Mouse (Mus musculus) lung, postnatal 25 days (tissue): ENCODE data around the gene Ldlrad3.

ENCODE experiments used
- DNase-seq: peaks from one replicate; pipeline ENCODE4 v3.0.0; 2022; ENCODE audit warnings: low spot score

Ldlrad3 gene

DNA sequence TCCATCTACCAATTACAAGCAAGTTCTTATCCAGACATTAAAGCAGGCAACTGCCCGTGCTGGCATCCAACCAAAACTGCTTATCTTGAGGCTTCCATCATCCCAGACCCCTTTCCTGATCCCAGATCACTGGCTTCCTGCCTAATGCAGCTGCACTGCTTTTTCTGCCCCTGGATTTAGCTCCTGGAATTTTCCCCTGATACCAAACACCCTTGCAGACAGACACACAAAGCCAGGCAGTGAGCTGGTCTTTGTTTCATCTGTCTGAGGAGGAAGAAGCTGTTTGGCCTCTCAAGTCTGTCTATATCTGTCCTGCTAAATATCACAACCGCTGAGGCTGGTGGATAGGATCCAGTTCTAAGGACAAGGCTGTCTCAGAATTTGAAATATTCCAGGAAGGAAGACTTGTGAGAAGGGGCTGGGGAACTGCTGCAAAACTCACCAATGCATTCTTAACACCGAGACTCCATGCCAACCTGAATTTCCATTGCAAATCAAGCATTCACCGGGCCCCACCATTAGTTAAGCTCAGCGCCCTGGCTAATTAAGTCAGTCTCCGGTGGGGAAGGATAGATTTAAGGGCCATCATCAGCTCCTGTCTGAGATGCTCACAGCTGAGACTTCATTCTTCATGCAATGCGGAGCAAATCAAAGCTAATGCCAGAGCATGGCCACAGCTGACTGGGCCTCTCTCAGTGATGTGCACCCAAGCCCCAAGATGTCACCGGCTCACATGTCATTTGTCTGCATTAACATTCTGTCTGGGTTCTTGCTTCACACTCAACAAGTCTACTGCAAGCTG is 183.0 kb downstream of the Ldlrad3 start:
- DNase-seq: no peak

DNA sequence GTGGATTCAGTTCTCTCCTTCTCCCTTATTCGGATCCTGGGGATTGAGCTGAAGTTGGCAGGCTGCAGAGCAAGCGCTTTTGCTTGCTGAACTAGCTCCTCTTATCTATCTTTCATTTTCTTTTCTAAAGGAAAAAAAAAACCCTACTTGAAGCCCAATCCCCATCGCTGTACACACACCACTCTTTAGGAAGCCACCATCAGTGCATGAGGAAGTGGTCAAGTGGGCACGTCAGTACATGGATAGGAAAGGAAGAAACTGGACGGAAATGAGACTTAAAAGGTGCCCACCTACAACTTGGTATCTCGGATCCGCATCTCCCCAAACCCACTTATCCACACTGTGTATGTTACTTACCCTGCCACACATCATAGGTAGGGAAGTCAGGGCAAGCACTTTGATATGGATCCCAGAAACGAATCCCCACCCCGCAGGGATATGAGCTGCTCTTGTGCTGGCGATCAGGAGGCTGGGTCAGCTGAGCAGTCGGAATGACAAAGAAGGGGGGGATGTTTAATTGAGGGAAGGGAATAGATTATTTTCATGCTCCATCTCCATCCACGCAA is 183.7 kb downstream of the Ldlrad3 start:
- no peak for DNase-seq

DNA sequence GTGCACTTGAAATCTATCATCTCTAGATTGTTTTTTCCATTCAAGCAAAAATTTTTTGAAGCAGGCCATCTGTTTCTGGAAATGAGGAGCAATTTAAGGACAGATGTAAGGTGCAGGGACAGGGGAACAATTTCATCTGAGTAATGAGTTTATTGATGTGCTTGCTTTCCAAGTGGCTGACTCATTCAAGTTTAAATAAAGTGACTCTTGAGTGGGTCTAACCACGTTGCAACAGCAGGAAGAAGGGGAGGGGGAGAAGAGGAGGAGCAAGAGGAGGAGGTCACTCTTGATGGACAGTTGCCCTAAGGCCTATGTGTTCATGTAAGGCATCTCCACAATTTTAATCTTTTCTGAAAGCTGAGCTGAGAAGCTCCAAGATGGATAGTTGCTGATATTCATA is 184.5 kb downstream of the Ldlrad3 start:
- DNase-seq: peak; percentile 68

DNA sequence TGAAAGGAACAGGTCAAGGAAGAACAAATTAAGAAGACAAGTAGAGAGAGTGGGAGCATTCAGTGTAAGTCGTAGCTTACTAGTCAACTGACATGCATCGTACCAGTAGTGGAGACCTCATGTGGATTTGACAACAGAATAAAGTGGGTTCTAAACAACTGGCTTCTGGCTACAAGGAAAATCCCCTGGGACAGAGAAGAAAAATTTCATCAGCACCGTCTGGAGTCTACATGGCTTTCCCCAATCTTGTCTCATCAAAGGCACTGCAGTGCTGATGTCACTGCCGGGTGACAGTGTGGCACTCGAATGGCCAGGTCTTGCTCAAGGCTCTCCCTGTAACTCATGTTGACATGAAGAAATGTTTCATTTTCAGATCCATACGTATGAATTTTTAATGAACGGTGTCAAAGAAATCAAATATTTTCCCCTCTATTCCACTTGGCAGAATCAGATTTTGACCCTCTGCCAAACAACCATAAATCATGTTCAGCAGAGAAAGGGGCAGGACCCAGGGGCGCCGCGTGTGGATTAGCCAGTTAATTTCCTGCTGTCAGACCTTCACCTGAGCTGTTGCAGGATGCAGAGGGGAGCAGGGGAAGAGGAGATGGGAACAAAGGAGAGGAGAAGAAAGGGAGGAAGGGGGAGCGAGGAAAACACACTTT is 187.1 kb downstream of the Ldlrad3 start:
- no peak for DNase-seq

DNA sequence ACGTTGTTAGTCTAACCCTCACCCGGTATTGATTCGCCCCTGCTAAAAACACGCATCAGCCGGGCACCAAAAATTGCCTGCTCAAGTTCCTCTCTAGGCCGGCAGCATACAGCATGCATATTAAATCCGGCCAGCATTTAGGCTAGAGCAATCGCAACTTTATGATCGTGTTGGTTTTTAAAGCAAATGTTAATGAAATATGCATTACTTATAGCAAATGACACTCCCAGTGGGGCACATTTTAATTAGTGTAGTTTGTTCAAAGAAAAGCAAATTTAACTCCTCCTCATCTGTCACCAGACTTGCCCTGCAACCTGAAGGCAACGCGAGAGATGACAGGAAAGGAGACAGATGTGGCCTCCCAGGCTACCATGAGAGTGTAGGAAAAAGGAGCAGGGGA is 189.2 kb downstream of the Ldlrad3 start:
- DNase-seq: no peak

DNA sequence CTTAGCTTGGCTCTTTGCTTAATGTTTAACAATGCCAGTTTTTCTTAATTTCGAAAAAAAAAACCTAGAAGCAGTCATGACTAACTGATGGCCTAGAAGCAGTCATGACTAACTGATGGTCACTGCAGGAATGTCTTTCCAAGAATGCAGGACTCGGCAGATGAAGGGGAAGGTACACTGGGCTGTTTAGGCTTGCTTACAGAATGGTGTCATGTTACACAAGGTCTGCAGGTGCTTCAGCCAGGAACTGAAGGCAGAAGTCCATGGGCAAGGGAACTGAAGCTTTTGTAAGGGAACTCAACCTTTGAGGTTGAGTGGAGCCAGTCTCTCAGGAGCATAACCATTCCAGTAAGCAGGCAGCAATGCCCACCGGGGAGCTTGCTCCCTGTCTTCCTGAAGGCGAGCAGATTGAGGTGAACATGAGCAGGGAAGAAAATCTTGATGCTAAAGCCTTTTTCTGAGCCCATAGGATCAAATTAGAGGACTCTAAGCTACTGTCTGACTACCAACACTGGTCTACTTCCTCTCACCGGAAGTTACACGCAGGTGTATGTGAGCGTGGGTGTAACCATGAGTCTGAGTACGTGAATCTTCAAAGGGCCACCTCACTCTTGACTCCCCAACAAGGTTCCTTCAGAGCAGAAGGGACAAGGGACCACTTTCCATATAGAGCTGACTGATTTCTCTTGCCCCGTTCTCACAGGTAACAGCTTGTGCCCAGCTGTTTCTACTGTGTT is 193.4 kb downstream of the Ldlrad3 start:
- no peak for DNase-seq

DNA sequence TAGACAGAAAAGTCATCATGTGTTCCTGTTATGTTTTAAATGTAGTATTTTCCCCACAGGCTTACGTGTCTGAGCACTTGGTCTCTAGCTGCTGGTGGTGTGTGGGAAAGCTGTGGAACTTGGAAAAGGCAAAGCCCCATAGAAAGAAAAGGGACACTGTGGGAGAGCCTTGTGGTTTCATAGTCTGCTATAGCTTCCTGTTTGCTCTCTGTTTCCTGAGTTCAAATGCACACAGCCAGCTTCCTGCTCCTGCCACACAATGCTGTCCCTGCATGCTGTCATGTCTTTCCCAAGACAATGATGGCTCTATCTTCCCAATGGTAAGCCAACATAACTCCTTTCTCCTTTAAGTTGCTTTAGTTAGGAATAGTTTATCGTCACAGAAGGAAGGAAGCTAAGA is 194.5 kb downstream of the Ldlrad3 start:
- DNase-seq: no peak

DNA sequence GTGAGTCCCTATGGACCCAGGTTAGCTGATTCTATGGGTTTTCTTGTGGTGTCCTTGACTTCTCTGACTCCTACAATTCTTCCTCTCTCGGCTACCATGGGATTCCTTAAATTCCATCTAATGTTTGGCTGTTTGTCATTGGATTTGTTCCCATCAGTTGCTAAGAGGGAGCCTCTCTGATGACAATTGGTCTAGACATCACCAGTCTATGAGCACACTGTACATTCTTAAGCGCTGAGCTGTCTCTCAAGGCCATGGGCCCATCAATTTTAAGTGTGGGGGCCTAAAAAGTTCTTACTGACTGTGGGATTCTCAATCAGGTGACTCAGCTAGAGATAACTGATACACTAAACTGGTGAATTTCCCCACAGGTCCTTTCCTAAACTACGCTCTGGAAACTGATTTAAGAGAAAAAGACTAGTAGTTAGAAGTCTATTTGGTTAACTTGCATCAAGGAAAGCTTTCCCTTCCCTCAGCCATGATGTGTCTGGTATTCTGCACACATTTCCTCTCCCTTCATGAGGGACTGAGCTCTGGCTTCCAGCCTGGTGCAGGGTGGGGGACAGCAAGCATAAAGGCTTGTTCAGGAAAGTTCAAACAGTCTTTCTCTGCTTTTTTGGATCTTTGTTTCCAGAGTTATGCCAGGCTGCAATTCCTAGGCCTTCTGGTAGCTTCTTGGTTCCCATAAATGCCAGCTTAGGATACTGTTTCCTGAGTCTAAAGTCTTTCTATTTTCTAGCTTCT is 199.7 kb downstream of the Ldlrad3 start:
- DNase-seq: no peak

DNA sequence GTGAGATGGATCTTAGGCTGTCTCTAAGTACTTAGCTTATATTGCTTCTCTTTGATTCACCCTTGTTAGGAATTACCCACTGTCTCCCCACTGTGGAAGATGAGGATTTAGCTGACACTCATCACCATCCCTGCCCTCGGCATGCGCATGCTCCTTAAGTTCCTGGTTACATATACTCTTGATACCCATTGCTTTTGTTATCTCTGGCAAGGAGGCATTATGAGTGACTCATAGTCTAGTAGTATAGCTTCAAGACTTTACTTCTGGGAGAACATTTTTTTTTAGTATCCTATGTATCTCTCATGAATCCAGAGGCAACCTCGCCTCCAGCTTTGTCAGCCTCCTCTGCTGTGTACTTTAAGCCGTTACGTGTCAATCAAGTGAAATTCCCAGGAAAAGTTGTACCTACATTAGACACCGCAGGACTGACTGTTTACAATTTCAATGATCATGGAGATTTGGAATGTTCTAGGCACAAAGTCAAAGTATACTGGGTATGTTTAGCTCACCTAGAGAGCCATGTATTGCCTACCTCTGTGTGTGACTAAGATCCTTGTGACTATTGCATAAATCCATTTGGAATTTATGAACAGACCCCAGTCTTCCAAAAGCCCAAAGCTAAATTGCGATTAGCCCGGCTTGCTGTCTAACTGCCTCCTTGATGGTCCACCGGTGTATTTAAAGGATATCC is 202.2 kb downstream of the Ldlrad3 start:
- DNase-seq: peak; percentile 39

DNA sequence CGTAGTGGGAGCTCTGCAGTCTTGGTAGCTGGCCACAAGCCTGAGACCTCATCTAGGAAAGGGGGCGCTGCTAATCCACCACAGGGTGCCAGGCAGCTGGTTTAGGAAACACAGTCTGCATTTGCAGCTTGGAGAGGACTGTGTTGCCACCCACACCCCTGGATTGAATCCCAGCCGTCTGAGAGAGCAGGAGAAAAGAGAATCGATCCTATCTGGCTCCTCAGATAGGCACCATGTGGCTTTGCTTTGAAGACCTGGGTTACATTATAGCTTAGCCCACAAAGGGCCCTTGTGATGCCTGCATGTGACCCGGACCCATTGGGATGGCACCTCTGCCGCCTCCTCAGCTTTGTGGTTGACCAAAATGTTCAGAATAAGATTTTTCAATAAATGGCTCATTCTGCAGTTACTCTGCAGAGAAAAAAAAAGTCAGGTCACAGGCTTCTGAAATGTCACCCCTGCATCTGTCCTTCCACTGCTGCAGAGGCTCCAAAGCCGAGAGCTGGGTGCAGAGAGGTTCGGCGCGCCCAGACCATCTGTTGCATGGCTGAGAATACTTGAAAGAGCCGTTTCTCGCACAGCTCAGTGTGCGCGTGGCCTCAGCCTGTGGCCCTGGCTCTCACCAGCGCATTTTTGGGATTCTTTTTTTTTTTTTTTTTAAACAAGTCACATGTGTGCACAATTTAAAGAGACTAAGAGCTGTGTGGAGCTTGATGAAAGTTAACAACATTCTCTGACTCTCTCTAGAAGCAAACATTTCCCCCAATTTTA is 202.9 kb downstream of the Ldlrad3 start:
- peak; percentile 51 for DNase-seq

DNA sequence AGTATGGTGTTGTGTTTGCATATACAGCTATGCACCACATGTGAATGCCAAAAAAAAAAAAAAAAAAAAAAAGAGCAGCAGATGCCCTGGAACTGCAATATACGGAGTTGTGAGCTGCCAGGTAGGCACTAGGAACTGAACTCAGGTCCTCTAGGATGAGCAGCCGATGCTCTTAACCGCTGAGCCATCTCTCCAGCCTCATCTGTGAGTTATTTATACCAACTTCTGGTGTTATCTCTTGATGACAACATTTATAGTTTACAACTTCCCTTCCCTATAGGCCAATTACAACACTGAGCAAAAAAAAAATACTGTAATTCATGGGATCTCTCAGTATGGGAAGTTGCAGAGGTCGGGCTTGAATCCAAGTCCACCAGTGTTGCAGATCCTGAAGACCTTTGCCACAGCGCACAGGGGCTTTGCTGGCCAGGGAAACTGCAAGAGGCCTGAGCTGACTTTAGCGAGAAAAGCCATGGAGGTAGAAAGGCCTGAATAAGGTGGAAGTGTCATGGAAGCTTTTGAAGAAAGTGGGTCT is 204.2 kb downstream of the Ldlrad3 start:
- DNase-seq: no peak

DNA sequence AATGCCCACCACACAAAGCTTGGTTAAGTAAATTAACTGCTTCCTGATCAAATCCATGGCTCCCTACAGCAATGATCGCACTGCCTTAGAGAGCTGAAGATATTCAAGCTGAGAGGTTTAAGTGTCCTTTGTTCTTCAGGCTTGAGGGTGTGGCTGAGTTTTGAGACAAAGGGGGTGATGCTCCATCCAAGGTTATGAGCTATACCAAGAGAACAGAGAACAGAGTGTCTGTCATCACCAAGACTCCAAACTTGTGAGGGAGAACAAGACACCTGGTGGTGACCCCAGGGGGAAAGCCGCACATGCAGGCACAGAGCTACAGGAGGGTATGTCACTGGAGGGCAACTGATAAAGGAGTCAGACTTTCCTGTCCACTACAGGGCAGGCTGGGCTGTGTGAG is 205.0 kb downstream of the Ldlrad3 start:
- DNase-seq: no peak

DNA sequence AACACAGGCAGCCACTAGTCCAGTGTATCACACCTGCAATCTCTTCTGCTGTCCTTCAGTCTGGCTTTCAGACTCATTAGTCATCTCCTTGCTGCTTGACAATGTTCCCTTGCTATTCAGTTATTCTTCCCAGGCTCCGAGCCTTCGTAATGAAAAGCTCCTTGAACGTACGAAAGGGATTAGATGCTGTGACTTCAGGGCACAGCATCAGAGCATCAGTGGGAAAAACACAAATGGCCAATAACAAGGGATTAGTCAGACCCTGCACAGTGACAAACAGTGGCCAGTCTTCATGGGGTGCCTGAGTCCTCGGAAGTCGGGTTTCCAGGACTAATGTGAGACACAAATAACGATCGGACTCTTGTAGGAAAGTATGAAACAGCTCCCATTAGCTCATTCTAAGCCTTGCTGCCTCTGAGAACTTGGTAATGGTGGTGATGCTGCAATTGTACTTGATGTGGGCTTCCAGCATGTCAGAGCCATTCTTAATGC is 205.7 kb downstream of the Ldlrad3 start:
- no peak for DNase-seq

DNA sequence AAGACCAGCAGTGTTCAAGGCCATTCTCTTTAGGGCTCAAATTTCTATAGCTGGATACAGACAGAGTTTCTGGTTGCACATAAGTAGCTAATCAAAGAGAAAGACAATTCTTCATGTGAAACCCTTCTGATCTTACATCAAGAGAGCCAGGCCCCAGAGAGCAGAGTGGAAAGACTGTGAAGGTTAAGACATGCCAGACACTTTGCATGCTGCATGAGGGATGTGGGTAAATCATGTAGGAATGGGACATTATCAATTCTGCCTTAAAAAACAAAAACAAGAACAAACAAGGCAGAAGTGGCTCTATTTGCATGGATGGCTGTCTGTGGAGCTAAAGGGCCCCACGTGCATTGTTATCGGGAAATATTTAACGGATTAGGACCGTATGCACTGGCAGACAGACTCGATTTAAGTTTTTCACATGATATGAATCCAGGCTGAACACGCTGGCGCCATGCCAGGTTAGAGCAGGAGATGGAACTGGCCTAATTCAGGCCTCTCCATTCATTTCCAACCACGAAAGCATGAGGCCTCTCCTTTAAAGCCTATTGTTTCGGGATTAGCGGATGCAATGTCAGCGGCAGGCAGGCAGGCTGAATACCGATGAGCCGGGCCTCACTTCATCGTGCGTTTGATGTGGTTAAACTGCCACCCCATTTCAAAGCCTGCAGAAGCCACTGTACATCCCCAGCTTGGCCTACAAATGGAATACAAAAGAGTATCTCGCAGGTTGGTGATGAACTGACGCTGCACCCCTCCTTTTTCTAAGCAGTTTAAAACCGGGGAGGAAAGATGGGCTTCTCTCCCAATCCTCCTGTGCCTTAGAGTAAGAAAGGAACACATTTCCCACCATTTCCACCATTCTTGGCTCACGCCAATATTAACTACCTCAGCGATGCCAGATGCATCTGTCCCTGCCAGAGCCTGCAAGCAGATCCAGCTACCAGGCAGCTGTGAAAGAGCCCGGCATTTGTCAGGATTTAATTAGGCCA is 207.4 kb downstream of the Ldlrad3 start:
- no peak for DNase-seq

DNA sequence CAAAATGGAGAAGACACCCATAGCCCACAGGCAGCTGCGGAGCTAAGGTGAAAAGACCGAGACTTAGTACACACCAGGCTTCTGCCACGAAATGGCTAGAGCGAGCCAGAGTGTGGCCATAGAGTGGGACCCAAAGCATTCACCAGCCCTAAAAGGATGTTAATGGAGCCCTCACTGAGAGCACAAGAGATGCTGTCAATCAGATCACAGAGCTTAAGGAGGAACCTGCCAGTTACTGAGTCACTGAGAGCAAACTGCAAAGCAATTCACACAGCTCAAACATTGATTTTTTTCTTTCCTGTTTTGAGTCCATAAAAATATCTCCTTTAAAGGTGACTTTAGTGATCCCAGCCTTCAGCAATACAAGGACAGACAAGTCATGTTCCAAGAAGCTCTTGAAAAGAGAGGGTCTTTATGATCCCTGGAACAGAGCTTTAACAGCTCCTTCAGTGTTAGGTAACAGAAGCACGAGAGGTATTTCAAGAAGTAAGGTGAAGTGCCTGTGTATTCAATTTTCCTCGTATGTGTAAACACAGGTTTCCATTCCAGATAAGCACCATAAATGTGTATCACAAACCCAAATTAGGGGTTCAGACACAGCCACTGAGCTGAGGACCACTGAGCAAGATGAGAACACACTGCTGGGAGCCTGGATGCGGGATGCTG is 209.7 kb downstream of the Ldlrad3 start:
- DNase-seq: peak; percentile 64

DNA sequence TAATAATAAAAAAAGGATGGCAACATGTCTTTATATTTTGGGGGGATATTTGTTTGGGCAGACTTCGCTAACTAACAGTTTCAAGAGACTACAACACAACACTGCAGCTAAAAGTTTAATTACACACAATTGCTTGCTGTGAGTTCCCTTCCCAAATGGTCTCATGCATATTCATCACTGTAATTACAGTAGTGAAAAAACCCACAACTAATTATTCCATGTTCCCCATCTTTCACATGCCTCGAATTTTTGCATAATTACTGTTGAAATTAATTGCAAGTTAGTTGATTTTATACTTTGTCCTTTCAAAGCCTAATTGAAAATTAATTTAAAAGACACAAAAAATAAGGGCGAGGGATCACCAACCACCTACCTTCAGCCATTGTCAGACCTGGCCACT is 212.4 kb downstream of the Ldlrad3 start:
- DNase-seq: no peak

DNA sequence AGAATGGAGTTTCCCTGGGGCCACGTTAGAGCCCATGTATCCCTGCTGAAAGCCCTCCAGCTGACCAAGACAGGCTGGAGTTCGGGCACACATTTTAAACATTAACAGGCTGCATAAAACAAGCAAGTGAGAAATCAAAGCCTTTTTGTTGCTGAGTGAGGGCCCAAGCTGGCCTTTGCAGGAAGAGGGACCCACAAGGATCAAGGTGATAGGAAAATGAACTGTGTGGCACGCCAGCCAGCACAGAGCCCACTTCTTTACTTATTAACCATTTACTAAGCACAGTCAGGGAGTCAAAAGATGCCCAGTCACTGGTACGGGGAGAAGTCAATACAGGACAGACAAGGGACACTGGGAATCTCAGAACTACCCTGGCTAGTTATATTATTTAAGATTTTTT is 218.6 kb downstream of the Ldlrad3 start:
- no peak for DNase-seq

DNA sequence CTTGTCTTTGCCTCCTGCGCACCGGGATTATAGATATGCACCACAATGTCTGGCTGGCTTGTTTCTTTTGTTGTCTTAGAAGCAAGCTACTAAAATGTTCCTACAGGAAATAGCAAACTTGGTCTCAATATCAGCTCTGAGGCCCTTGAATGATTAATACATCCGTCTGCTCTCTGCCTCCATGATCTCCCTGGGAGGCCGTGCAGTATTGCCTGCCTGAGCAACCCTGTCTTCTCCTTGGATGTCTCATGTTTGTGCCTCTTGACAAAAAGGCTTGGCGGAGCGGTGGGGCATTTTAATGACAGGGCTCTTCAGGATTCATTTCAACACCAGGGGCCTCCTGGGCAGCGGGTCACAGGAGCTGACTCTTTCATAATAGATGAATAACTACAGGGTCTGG is 219.0 kb downstream of the Ldlrad3 start:
- no peak for DNase-seq
